In the genomic region with DNA sequence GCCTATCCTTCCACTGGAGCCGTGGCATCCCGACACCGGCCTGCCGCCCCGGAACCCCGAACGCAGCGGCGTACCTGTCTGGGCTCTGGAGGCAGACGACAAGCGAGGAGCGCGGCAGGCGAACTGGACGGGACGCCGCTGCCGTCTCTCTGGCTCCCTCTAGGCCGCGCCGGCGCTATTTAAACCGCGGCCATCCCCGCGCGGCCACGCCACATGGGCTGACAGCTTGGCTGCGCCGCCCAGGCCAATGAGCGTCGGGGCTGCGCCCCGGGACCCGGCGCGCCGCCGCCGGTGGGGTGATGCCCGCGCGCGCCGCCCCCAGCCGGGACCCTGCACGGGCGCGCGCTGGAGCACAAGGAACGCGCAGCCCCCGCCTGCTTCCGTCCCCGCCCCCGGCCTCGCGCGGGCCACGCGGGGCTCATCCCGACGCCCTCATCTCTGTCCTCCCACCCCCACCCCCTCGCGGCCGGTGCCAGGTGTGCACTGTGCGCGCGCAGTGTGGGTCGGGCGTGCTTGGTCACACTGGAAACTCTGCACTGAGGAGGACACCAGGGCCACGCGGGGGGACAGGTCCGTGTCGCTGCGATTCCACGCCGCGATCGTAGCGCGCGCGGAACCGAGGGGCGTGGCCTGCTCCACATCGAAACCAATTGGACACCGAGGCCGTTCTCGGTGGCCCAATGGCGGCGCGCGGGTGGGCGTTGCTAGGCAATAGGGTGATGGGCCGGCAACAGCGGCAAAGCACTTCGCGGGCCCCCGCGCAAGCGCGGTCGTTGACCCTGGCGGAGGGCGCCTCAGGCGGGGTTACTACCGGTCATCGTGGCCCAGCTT, we compare ENCODE assay signal across 8 mouse cellular contexts. TPM values are rescaled to one million over a fixed set of nuclear protein-coding genes. Genes with fewer than 3 reads are reported as not detected.
A peak's percentile ranks its signal among the peaks of the same experiment; 100 is the strongest.
DNase-seq lines count a peak whose midpoint lies in the region; ATAC-seq and TF ChIP-seq lines count a peak whose summit lies in the region.

A gene (minus strand): TSS at position 592 of the 831 bp plus-strand sequence.

- H3K27me3 ChIP-seq in G1E (ENCODE audit: insufficient read depth, low read length) = peaks cover 15% of the 10 kb centered on the region
- H3K27me3 ChIP-seq in forebrain, postnatal 0 days (ENCODE audit: insufficient read depth, low read length) = no peaks in the 10 kb centered on the region
- no peaks in the 10 kb centered on the region for H3K27me3 ChIP-seq in lung, embryonic 15.5 days

- peak within 1 kb of the TSS; percentile 88 for H3K9ac ChIP-seq in forebrain, postnatal 0 days
- H3K9ac ChIP-seq in lung, embryonic 15.5 days = peak within 1 kb of the TSS; percentile 93

- peak within 1 kb of the TSS; percentile 93 for H3K4me2 ChIP-seq in forebrain, postnatal 0 days (ENCODE audit: low read depth)
- H3K4me2 ChIP-seq in lung, embryonic 15.5 days = peak within 1 kb of the TSS; percentile 80

- ATAC-seq in G1E (ENCODE audit: extremely low read depth, insufficient number of reproducible peaks, low FRiP score, poor library complexity, severe bottlenecking) = peak; percentile 80
- ATAC-seq in forebrain, postnatal 0 days = peak; percentile 92
- ATAC-seq in lung, embryonic 15.5 days (ENCODE audit: borderline replicate concordance, extremely low read depth, low FRiP score, low TSS enrichment) = peak; percentile 91

- WGBS in forebrain, postnatal 0 days = 3% methylated on average over 93 of the region's 109 CpGs
- WGBS in lung, embryonic 15.5 days = under 1% methylated on average over 91 of the region's 109 CpGs

- H3K9me3 ChIP-seq in G1E (replicated peaks) = no peaks in the 10 kb centered on the region
- no peaks in the 10 kb centered on the region for H3K9me3 ChIP-seq in forebrain, postnatal 0 days (ENCODE audit: low read length)
- H3K9me3 ChIP-seq in lung, embryonic 15.5 days = no peaks in the 10 kb centered on the region

- H3K36me3 ChIP-seq in G1E (replicated peaks) = peaks cover 51% of the 10 kb centered on the region
- H3K36me3 ChIP-seq in forebrain, postnatal 0 days (ENCODE audit: insufficient read depth) = peaks cover 28% of the 10 kb centered on the region
- peaks cover 28% of the 10 kb centered on the region for H3K36me3 ChIP-seq in lung, embryonic 15.5 days

- peak; percentile 100 for DNase-seq in G1E (ENCODE audit: low spot score)
- DNase-seq in cerebellum, adult 18-20 months = peak; percentile 97 to 98
- DNase-seq in forebrain, postnatal 0 days = peak; percentile 98
- DNase-seq in heart, postnatal 4 days = peak; percentile 97
- peak; percentile 97 to 98 for DNase-seq in layer of hippocampus, adult 8-10 months (ENCODE audit: low spot score in 2 of 2)
- DNase-seq in ovary, adult 18-20 months (ENCODE audit: low spot score) = peak; percentile 96
- peak; percentile 93 for DNase-seq in thymus, postnatal 0 days (ENCODE audit: low spot score)

- peaks cover 64% of the 10 kb centered on the region for H3K4me1 ChIP-seq in G1E (ENCODE audit: insufficient read depth, low read depth, low read length)
- H3K4me1 ChIP-seq in forebrain, postnatal 0 days (ENCODE audit: insufficient read depth) = peaks cover 25% of the 10 kb centered on the region
- H3K4me1 ChIP-seq in lung, embryonic 15.5 days = peaks cover 34% of the 10 kb centered on the region

- H3K4me3 ChIP-seq in G1E (ENCODE audit: low read depth, low read length) = peak within 1 kb of the TSS; percentile 85
- H3K4me3 ChIP-seq in forebrain, postnatal 0 days (ENCODE audit: low read depth, low read length) = peak within 1 kb of the TSS; percentile 75
- peak within 1 kb of the TSS; percentile 93 for H3K4me3 ChIP-seq in lung, embryonic 15.5 days

- TF ChIP-seq CTCF in G1E (IDR thresholded peaks at IDR 0.05; ENCODE audit: low read depth, low read length) = no peak
- peak; percentile 77 for TF ChIP-seq CTCF in forebrain, postnatal 0 days (IDR thresholded peaks at IDR 0.05; ENCODE audit: low read depth)

- H3K27ac ChIP-seq in forebrain, postnatal 0 days (ENCODE audit: low read depth, low read length) = peak within 1 kb of the TSS; percentile 99
- H3K27ac ChIP-seq in lung, embryonic 15.5 days = peak within 1 kb of the TSS; percentile 97

RNA-seq across cellular contexts. Expression of the gene that starts here (rescaled TPM):
- total RNA-seq in G1E (2014; fragmentation: Nextera tagmentation) = 88.2 and 116 TPM in 2 replicates
- 66.6 and 69.3 TPM in 2 replicates for total RNA-seq in G1E (2017)
- 425 and 529 TPM in 2 replicates for polyA plus RNA-seq in G1E (2012)
- total RNA-seq in forebrain, postnatal 0 days (2014; rRNA removed) = 328 and 364 TPM in 2 replicates
- polyA plus RNA-seq in forebrain, postnatal 0 days (2015; fragmentation: Nextera tagmentation; extraction: Ambion mirVana) = 72.5 and 75.6 TPM in 2 replicates
- 10 to 100 TPM; 59.3 to 63.9 TPM for total RNA-seq in heart, postnatal 4 days (2021)
- total RNA-seq in layer of hippocampus, adult 8-10 months (2022) = 100 to 1,000 TPM; 187 to 227 (median 208) TPM
- 49.0 and 53.2 TPM in 2 replicates for polyA plus RNA-seq in lung, embryonic 15.5 days (2015; fragmentation: Nextera tagmentation; extraction: Ambion mirVana)
- polyA plus RNA-seq in thymus, postnatal 0 days (2015; fragmentation: Nextera tagmentation; extraction: Ambion mirVana) = 22.3 and 25.3 TPM in 2 replicates

Comparison
In these comparisons a context has a peak if more than half of its experiments do, and no peak if none do; other contexts are left out.
1. Peak in every context shown above with its lines: DNase-seq, ATAC-seq, H3K4me3 ChIP-seq and H3K27ac ChIP-seq.